Mouse (Mus musculus) kidney, embryonic 14.5 days (tissue): ENCODE measurements around the gene Tcf7. TPM values are rescaled to one million over a fixed set of nuclear protein-coding genes. Genes with fewer than 3 reads are reported as not detected.

Source experiments
- ATAC-seq: fragments of 200-750 bp; cut with Nextera tagmentation; 2 replicates; pipeline ENCODE4 v1.8.0; 2017; ENCODE audit warnings: moderate number of reproducible peaks, mild to moderate bottlenecking, moderate TSS enrichment, moderate library complexity; ENCODE audit not compliant: low FRiP score, low TSS enrichment
- H3K27ac ChIP-seq: fragments of 300-500 bp; sonication (generic); 2 replicates; pipeline ENCODE4 v1.5.1; 2014; ENCODE audit warnings: low read depth, mild to moderate bottlenecking, low read length, moderate library complexity, mixed read lengths
- H3K27me3 ChIP-seq: fragments of 300-500 bp; sonication (generic); 2 replicates; pipeline ENCODE4 v1.6.1; 2014; ENCODE audit warnings: mild to moderate bottlenecking, low read length; ENCODE audit not compliant: control insufficient read depth, insufficient read depth
- H3K36me3 ChIP-seq: fragments of 300-500 bp; sonication (generic); 2 replicates; pipeline ENCODE4 v1.6.1; 2014; ENCODE audit warnings: low read length, mixed read lengths; ENCODE audit not compliant: control insufficient read depth, insufficient read depth
- H3K4me1 ChIP-seq: fragments of 300-500 bp; sonication (generic); 2 replicates; pipeline ENCODE4 v1.6.1; 2014; ENCODE audit warnings: low read length, mixed read lengths; ENCODE audit not compliant: control insufficient read depth, insufficient read depth
- H3K4me2 ChIP-seq: fragments of 300-500 bp; sonication (generic); replicated peaks from 2 replicates; pipeline ENCODE4 v1.6.1; 2014; ENCODE audit warnings: low read depth, mild to moderate bottlenecking, low read length
- H3K4me3 ChIP-seq: fragments of 300-500 bp; sonication (generic); 2 replicates; pipeline ENCODE4 v1.5.1; 2014; ENCODE audit warnings: mild to moderate bottlenecking, low read length
- H3K9ac ChIP-seq: fragments of 300-500 bp; sonication (generic); 2 replicates; pipeline ENCODE4 v1.6.1; 2014; ENCODE audit warnings: low read depth, mild to moderate bottlenecking, low read length, moderate library complexity
- H3K9me3 ChIP-seq: fragments of 300-500 bp; sonication (generic); 2 replicates; pipeline ENCODE4 v1.6.1; 2016; ENCODE audit warnings: low read length; ENCODE audit not compliant: control insufficient read depth
- WGBS: fragments of 180-500 bp; shearing (Covaris S2); extraction: QIAGEN DNeasy Blood & Tissue Kit; methylation state at CpG from one replicate; pipeline ENCODE4 v1.1.7; 2014; 5-methylcytosine and 5-hydroxymethylcytosine counted together
- polyA plus RNA-seq: library from polyadenylated mRNA; unstranded; fragments of >200 nt; fragmentation: Nextera tagmentation; extraction: Ambion mirVana; gene quantifications from 2 replicates; pipeline ENCODE4 v1.2.1, GENCODE M21; 2014

Tcf7 gene
- polyA plus RNA-seq, 1 experiment from 2014 or later = 27.5 TPM

DNA sequence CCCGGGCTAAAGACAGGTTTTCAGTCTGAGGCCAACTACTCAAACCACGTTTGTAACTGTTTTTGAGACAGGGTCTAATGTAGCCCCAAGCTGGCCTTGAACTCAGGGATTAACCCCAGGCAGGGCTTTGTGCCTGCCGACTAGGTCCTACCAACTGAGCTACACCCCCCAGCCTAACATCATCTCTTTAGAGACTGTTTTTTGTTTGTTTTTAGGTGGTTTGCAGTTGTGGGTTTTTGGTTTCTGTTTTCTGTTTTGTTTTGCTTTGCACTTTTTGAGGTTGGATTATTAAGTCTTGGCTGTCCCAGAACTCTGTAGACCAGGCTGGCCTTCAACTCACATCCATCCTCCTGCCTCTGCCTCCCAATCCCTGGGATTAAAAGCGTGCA, 8.9 kb downstream of the Tcf7 start:
- Histone ChIP-seq H3K4me1 (peaks cover 3% of the 10 kb centered on the region; the same call in 1 of the 2 replicates), H3K4me3 (no peak overlapping the region), H3K27me3 (no peaks in the 10 kb centered on the region), H3K36me3 (0 out of 2 replicates have a peak, but pooled peaks cover 7% of the 10 kb centered on the region), H3K4me2 (no peak overlapping the region), H3K9ac (no peak overlapping the region; the same call in 1 of the 2 replicates), H3K9me3 (no peaks in the 10 kb centered on the region), H3K27ac (no peak overlapping the region)
- no peak for ATAC-seq
- 85% methylated on average over 4 of the region's 4 CpGs for WGBS

DNA sequence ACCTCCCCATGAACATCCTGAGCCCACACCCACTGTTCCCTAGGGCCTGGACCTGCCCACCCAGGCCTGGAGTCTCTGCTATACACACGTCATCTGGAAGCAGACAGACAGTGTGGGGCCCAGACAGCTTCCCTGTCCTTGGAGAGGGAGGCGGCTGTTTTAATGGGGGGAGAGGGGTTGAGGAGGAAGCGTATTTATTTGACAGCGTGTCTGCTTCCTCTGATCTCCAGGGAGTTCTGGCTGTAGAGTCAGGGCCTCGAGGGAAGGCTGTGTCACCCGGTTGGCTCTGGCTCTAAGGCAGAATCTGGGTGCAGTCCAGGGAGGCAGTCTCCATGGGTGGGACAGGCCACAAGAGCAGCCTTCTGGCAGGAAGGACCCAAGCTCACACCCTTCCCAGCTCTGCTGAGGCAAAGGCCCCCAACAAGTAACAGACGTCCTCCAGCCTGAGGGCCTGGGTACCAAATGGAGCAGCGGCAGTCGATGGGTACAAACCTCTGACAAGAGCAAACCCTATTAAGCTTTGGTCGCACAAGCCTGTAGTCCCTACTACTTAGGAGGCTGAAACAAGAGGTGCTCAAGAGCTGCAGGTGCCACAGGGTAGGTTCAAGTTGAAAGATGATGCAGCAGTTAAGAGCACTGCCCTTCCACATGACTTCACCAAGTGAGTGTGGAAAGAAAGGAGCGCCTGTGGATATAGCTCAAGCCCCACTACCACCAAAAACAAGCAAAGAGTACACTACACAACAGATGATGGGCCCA, 9.5 kb downstream of the Tcf7 start:
- 0 out of 2 replicates have a peak, but pooled peaks cover 7% of the 10 kb centered on the region for H3K36me3 ChIP-seq
- no peak overlapping the region for H3K4me2 ChIP-seq
- no peak overlapping the region for H3K4me3 ChIP-seq
- H3K27ac ChIP-seq = no peak overlapping the region
- WGBS = 65% methylated on average over 11 of the region's 11 CpGs
- H3K27me3 ChIP-seq = no peaks in the 10 kb centered on the region
- no peak for ATAC-seq
- no peak overlapping the region for H3K9ac ChIP-seq
- H3K9me3 ChIP-seq = no peaks in the 10 kb centered on the region
- peaks cover 6% of the 10 kb centered on the region; the same call in 1 of the 2 replicates for H3K4me1 ChIP-seq

DNA sequence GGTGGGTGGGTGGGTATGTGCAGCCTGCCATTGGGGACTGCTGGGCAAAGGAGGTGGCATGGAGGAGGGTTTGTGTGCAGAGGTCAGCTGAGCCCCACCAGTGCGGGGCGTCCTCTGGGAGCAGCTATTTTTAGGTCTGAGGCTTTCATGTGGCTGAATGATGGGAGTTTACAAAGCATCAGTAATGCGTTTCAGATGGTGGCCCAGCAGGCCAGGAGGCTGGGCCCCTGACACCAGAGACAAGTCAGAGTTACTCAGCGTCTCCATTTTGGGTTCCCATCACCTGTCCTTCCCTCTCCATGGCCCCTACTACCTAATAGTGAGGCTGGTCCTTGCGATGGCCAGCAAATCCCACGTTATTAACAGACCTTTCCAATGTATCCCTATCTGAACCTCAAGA, 10.2 kb downstream of the Tcf7 start:
- H3K27me3 ChIP-seq = no peaks in the 10 kb centered on the region
- no peak for ATAC-seq
- H3K4me2 ChIP-seq = no peak overlapping the region
- 0 out of 2 replicates have a peak, but pooled peaks cover 6% of the 10 kb centered on the region for H3K36me3 ChIP-seq
- no peak overlapping the region for H3K9ac ChIP-seq
- 58% methylated on average over 6 of the region's 6 CpGs for WGBS
- H3K9me3 ChIP-seq = no peaks in the 10 kb centered on the region
- H3K27ac ChIP-seq = no peak overlapping the region
- no peak overlapping the region for H3K4me3 ChIP-seq
- H3K4me1 ChIP-seq = peaks cover 8% of the 10 kb centered on the region; the same call in 1 of the 2 replicates

DNA sequence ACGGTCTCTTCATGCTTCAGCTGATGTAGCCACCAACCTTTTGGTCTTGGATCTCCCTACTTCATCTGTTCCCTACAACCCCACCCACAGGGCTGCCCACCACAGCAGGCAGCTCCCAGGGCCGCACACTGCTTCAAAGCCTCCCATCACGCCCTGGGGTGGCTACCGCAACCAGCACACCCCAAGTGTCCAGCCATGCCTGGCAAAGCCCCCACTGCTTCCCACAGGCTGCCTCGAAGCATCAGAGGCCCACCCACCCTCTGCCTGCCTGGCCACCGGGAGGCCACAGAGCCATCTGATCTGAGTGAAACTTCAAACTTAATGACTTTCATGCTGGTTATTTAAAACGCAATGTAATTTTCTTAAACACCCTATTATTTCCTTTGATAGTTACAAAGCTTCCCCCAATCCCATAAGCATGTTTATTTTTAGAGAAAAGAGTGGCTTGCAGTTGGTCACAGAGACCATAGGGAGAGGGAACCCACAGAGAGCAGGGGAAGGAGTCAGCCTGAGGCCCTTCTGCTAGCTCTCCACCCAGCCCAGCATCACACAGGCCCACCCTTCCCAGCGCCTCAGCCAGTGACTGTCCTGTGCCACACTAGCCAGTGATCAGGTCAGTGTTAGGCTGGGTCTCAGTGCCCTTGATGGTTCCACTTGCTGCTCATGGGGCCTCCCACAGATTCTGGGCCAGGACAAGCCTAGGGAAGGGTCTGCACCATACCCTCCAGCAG, 10.9 kb downstream of the Tcf7 start:
- Histone ChIP-seq H3K27me3 (no peaks in the 10 kb centered on the region), H3K9me3 (no peaks in the 10 kb centered on the region), H3K9ac (no peak overlapping the region), H3K4me2 (no peak overlapping the region), H3K4me1 (peaks cover 8% of the 10 kb centered on the region; the same call in 1 of the 2 replicates), H3K4me3 (no peak overlapping the region), H3K27ac (no peak overlapping the region), H3K36me3 (0 out of 2 replicates have a peak, but pooled peaks cover 4% of the 10 kb centered on the region)
- no peak for ATAC-seq
- WGBS = 60% methylated on average over 8 of the region's 8 CpGs

DNA sequence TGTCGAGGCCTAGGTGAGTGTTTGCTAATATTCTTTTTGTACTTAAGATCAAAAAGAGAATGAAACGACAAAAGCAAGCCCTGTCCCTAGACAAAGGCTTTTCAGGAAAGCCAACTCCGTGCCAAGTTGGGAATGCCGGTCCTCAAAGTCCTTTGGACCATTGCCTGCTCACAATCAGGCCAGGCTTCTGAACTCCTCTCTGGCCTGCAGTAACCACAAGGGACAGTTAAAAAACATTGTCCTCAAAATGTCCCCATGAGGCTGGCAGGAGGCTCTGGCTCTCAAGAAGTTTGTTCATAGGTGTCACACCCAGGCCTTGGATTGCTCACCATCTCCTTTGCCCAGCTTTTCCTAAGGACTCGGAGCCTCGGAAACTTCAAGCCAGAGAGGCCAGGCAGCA, 13.0 kb downstream of the Tcf7 start:
- Histone ChIP-seq H3K9ac (no peak overlapping the region), H3K27me3 (no peaks in the 10 kb centered on the region), H3K27ac (no peak overlapping the region), H3K4me3 (no peak overlapping the region), H3K36me3 (0 out of 2 replicates have a peak, but pooled peaks cover 4% of the 10 kb centered on the region), H3K4me2 (no peak overlapping the region), H3K9me3 (no peaks in the 10 kb centered on the region), H3K4me1 (peaks cover 8% of the 10 kb centered on the region; the same call in 1 of the 2 replicates)
- 94% methylated on average over 6 of the region's 6 CpGs for WGBS
- no peak for ATAC-seq

GRCm38 (mm10) chr11:52268104-52268835, 14.5 kb downstream of the Tcf7 start:
- Histone ChIP-seq H3K27ac (peak overlapping the region; percentile 24; the same call in 1 of the 2 replicates), H3K4me3 (no peak overlapping the region), H3K9me3 (no peaks in the 10 kb centered on the region), H3K27me3 (no peaks in the 10 kb centered on the region), H3K9ac (no peak overlapping the region), H3K4me2 (no peak overlapping the region), H3K36me3 (0 out of 2 replicates have a peak, but pooled peaks cover 4% of the 10 kb centered on the region), H3K4me1 (peaks cover 5% of the 10 kb centered on the region; the same call in 1 of the 2 replicates)
- WGBS = 63% methylated on average over 7 of the region's 7 CpGs
- ATAC-seq = no peak

DNA sequence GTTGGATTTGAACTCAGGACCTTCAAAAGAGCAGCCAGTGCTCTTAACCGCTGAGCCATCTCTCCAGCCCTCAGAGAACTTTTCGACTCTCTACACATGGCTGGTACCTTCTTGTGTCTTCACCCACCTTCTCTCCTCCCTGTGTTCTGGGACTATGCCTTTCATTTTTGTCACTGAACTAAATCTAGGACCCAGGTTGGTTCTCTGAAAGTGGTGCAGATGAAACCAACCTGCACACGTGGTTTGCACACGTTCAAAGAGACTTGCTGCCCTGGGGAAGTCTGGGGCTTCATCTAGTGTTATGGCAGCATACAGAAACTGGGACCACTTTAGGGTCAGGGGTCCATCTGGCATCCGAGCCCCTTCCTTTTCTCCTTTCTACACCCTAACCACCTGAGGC, 15.5 kb downstream of the Tcf7 start:
- H3K9ac ChIP-seq = no peak overlapping the region
- ATAC-seq = no peak
- no peak overlapping the region for H3K27ac ChIP-seq
- 0 out of 2 replicates have a peak, but pooled peaks cover 5% of the 10 kb centered on the region for H3K4me1 ChIP-seq
- H3K4me3 ChIP-seq = no peak overlapping the region
- 0 out of 2 replicates have a peak, but pooled peaks cover 4% of the 10 kb centered on the region for H3K36me3 ChIP-seq
- H3K27me3 ChIP-seq = no peaks in the 10 kb centered on the region
- WGBS = 89% methylated on average over 5 of the region's 5 CpGs
- H3K9me3 ChIP-seq = no peaks in the 10 kb centered on the region
- no peak overlapping the region for H3K4me2 ChIP-seq

DNA sequence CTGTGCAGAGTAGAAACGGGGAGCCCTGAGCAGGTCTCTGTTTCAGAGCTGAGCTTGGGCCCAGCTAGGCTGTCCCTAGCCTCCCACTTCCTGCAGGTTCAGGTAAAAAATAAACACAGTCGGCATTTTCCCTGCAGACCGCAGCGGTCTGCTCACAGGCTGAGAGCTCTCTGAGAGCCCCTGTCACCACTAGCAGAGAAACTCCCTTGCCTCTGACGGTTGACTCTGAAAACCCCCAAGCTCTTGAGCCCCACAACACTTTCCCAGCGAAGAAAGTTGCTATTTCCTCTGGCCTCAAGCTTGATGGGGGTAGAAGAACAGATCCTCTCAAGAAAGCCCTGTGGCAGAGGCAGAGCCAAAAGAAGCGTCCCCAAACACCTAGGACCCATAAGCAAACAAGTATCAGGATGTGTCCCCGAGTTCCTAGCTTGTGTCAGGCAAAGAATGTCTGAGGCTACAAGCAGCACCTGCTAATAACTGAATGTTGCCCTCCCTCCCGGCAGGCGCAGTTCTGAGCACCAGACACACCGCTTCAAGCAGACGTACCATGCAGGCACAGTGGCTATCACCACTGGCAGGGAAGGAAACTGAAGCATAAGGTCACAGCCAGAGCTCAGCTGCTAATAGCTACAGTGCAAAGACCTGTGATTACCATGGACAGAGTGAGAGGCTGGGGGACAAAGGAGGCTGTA, 17.1 kb downstream of the Tcf7 start:
- H3K36me3 ChIP-seq = 0 out of 2 replicates have a peak, but pooled peaks cover 4% of the 10 kb centered on the region
- no peak overlapping the region for H3K9ac ChIP-seq
- 63% methylated on average over 12 of the region's 12 CpGs for WGBS
- no peak overlapping the region for H3K27ac ChIP-seq
- no peaks in the 10 kb centered on the region for H3K9me3 ChIP-seq
- no peak for ATAC-seq
- H3K4me3 ChIP-seq = no peak overlapping the region
- H3K27me3 ChIP-seq = no peaks in the 10 kb centered on the region
- H3K4me2 ChIP-seq = no peak overlapping the region
- H3K4me1 ChIP-seq = 0 out of 2 replicates have a peak, but pooled peaks cover 5% of the 10 kb centered on the region
